Mouse (Mus musculus) forebrain, embryonic 16.5 days (tissue): ENCODE measurements around the gene Prkar1b. TPM values are rescaled to one million over a fixed set of nuclear protein-coding genes. Genes with fewer than 3 reads are reported as not detected.
A peak's percentile ranks its signal among the peaks of the same experiment; 100 is the strongest.

Source experiments
- ATAC-seq: fragments of 200-750 bp; cut with Nextera tagmentation; 2 replicates; pipeline ENCODE4 v1.8.0; 2017; ENCODE audit warnings: mild to moderate bottlenecking, moderate library complexity
- H3K27ac ChIP-seq: fragments of 300-500 bp; sonication (generic); 2 replicates; pipeline ENCODE4 v1.5.1; 2014; ENCODE audit warnings: low read length, control low read depth
- H3K27me3 ChIP-seq: fragments of 300-500 bp; sonication (generic); replicated peaks from 2 replicates; pipeline ENCODE4 v1.6.1; 2014; ENCODE audit warnings: low read length; ENCODE audit not compliant: control insufficient read depth, insufficient read depth
- H3K36me3 ChIP-seq: fragments of 300-500 bp; sonication (generic); 2 replicates; pipeline ENCODE4 v1.6.1; 2014; ENCODE audit not compliant: control insufficient read depth, insufficient read depth
- H3K4me1 ChIP-seq: fragments of 300-500 bp; sonication (generic); replicated peaks from 2 replicates; pipeline ENCODE4 v1.6.1; 2014; ENCODE audit warnings: low read length; ENCODE audit not compliant: control insufficient read depth, insufficient read depth
- H3K4me2 ChIP-seq: fragments of 300-500 bp; sonication (generic); 2 replicates; pipeline ENCODE4 v1.6.1; 2014; ENCODE audit warnings: mild to moderate bottlenecking, low read length, control low read depth
- H3K4me3 ChIP-seq: fragments of 300-500 bp; sonication (generic); replicated peaks from 2 replicates; pipeline ENCODE4 v1.5.1; 2014; ENCODE audit warnings: mild to moderate bottlenecking, low read length, control low read depth
- H3K9ac ChIP-seq: fragments of 300-500 bp; sonication (generic); replicated peaks from 2 replicates; pipeline ENCODE4 v1.6.1; 2014; ENCODE audit warnings: low read depth, low read length, control low read depth
- H3K9me3 ChIP-seq: fragments of 300-500 bp; sonication (generic); 2 replicates; pipeline ENCODE4 v1.6.1; 2016; ENCODE audit warnings: low read length; ENCODE audit not compliant: control insufficient read depth
- WGBS: fragments of 180-500 bp; shearing (Covaris S2); extraction: QIAGEN DNeasy Blood & Tissue Kit; methylation state at CpG from one replicate; pipeline ENCODE4 v1.1.7; 2014; 5-methylcytosine and 5-hydroxymethylcytosine counted together
- polyA plus RNA-seq: library from polyadenylated mRNA; unstranded; fragments of >200 nt; fragmentation: Nextera tagmentation; extraction: Ambion mirVana; gene quantifications from 2 replicates; pipeline ENCODE4 v1.2.1, GENCODE M21; 2015

Gene Prkar1b
- polyA plus RNA-seq, 1 experiment from 2014 or later: 245 TPM

DNA sequence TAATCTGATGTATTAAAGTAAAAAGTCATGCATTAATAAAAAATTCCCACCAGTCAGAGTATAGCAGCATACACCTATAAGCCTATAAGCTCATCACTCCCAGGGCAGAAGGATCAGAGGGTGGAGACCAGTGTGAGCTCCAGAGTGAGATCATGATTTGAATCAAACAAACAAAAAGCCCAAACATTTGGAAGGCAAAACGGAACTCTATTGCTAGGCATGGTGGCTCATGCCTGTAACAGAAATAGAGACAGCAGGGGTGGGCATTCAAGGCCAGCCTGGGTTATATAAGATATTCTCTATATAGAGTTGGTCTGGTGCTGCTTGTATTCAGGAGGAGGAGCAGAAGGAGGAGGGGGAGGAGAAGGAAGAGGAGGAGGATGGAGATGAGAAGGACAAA lies 13.5 kb downstream of the Prkar1b start:
- no peaks in the 10 kb centered on the region for H3K9me3 ChIP-seq
- H3K4me3 ChIP-seq: no peak overlapping the region
- no peaks in the 10 kb centered on the region for H3K36me3 ChIP-seq
- no peaks in the 10 kb centered on the region for H3K27me3 ChIP-seq
- no peak overlapping the region for H3K9ac ChIP-seq
- 63% methylated on average over 1 of the region's 1 CpGs for WGBS
- peaks cover 22% of the 10 kb centered on the region for H3K4me1 ChIP-seq
- no peak for ATAC-seq
- H3K27ac ChIP-seq: no peak overlapping the region
- no peak overlapping the region for H3K4me2 ChIP-seq

DNA sequence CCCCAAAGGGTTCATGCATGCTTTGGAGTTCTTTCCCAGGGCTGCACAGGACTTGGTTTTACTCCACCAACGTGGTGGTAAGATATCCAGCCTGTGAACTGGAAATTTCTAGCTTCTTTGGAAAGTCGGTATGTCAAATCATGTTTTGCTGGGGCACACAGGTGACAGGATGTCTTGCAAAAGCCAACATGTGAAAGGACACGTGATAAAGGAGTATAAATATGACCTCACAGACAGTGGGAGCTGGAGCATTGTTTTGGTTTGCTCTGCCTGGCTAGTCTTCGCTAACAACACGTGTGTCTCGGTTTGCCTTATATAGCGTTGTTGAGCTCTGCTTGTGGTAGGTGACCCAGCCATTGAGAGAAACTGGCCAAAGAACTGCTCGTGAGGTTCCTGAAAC lies 15.3 kb downstream of the Prkar1b start:
- Histone ChIP-seq H3K4me3 (no peak overlapping the region), H3K27ac (no peak overlapping the region), H3K4me1 (peaks cover 21% of the 10 kb centered on the region), H3K9ac (no peak overlapping the region), H3K9me3 (no peaks in the 10 kb centered on the region), H3K36me3 (no peaks in the 10 kb centered on the region), H3K4me2 (no peak overlapping the region), H3K27me3 (no peaks in the 10 kb centered on the region)
- 81% methylated on average over 8 of the region's 8 CpGs for WGBS
- no peak for ATAC-seq

DNA sequence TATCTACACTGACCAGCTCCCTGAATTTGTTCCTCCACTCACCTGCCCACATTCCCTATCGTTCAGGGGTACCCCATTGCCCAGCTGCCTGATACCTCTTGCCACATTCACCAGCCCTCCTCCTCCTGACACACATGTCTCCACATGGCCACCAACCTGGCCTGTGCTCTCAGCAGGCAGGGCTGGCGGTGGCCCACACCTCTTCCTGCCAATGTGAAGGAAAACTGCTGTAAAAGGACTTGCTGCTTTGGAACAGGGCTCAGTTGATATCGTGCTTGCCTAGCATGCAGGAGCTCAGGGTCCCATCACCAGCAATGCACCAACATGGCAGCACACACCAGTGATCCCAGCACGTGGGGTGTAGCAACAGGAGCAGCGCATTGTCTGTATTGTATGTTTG lies 19.4 kb downstream of the Prkar1b start:
- no peak for ATAC-seq
- Histone ChIP-seq H3K4me3 (no peak overlapping the region), H3K4me2 (peak overlapping the region; percentile 74), H3K4me1 (peaks cover 19% of the 10 kb centered on the region), H3K36me3 (0 out of 2 replicates have a peak, but pooled peaks cover 3% of the 10 kb centered on the region), H3K9ac (no peak overlapping the region; the same call in 1 of the 2 replicates), H3K27me3 (no peaks in the 10 kb centered on the region), H3K9me3 (no peaks in the 10 kb centered on the region), H3K27ac (no peak overlapping the region)
- WGBS: 75% methylated on average over 5 of the region's 5 CpGs

DNA sequence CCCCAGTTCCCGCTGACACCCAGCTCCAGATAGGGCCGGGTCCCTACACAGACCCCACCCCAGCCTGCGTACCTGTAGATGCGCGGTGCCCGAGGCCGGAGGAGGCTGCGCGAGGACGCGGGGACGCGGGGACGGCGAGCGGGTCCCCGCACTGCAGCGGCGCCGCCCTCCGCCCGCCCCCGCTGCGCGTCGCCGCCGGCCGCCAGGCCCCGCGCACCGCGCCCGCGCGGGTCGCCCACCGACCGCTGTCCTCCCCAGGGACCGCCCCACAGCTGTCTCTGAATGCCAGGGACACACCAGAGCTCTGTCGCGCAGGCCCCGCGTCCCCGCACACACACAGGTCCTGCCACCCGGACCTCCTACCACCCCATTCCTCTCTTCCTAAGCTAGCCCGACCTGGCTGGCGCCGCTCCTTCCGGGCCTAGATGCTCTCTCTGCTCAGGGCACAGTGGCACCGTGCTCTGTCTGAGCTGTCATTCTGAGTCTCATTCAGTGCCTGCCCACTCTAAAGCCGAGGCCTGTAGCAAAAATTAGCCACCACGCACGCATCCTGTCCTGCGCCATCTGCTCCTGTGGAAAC lies 20.1 kb downstream of the Prkar1b start:
- H3K9me3 ChIP-seq: no peaks in the 10 kb centered on the region
- H3K9ac ChIP-seq: peak overlapping the region; percentile 77
- H3K27ac ChIP-seq: peak overlapping the region; percentile 43
- ATAC-seq: peak; percentile 85
- WGBS: 2% methylated on average over 39 of the region's 55 CpGs
- H3K36me3 ChIP-seq: 0 out of 2 replicates have a peak, but pooled peaks cover 3% of the 10 kb centered on the region
- H3K27me3 ChIP-seq: no peaks in the 10 kb centered on the region
- H3K4me2 ChIP-seq: peak overlapping the region; percentile 74
- H3K4me3 ChIP-seq: peak overlapping the region; percentile 60
- H3K4me1 ChIP-seq: peaks cover 19% of the 10 kb centered on the region

DNA sequence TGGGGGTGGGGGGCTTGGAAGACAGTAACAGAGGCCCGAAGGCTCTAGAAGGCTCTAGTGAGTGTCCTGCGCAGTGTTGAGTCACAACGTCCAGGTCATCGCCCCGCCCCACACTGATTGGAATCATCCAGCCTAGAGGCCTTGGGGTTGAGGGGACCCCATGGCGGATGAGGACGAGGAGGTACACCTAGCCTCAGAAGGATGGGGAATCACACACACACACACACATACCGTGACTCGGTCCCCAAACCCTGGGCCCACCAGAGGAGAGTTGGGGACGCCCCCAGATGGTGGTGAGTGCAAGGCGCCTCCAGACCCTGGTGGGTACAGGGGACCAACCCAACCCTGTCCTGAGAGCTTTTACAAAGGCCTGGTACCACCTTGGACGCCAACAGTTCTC lies 20.7 kb downstream of the Prkar1b start:
- H3K36me3 ChIP-seq: 0 out of 2 replicates have a peak, but pooled peaks cover 3% of the 10 kb centered on the region
- peak overlapping the region; percentile 60 for H3K4me3 ChIP-seq
- no peaks in the 10 kb centered on the region for H3K27me3 ChIP-seq
- 8% methylated on average over 12 of the region's 12 CpGs for WGBS
- peak overlapping the region; percentile 24; the same call in 1 of the 2 replicates for H3K27ac ChIP-seq
- no peaks in the 10 kb centered on the region for H3K9me3 ChIP-seq
- peak overlapping the region; percentile 77 for H3K9ac ChIP-seq
- peaks cover 19% of the 10 kb centered on the region for H3K4me1 ChIP-seq
- peak; percentile 68 for ATAC-seq
- H3K4me2 ChIP-seq: peak overlapping the region; percentile 74

DNA sequence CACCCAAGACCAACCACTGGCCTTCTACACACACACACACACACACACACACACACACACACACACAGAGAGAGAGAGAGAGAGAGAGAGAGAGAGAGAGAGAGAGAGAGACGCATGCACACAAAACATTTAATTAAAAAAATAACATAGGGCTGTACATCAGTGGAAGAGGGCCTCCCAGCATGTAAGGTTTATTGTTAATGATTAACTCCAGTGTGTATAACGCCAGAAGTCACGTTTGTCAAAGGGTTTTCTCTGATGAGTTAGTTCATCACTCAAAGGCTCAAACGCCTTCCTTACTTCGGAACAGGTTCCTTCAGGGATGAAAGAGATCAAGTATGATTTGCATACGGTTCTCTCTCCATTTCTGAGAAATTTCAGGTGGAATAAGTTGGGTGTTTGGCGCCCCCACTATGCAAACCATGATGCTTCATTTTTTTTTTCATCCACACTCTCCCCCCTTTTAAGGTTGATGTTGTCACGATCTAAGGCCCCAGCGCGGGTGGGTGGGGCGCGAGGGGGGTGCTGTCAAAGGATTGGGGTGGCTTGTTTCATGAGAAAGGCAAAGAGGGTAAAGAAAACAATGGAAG lies 21.2 kb downstream of the Prkar1b start:
- H3K4me3 ChIP-seq: peak overlapping the region; percentile 60
- ATAC-seq: no peak
- WGBS: 28% methylated on average over 12 of the region's 12 CpGs
- peak overlapping the region; percentile 77 for H3K9ac ChIP-seq
- peaks cover 19% of the 10 kb centered on the region for H3K4me1 ChIP-seq
- H3K27ac ChIP-seq: 0 out of 2 replicates have a peak overlapping the region, but pooled peaks have one; percentile 24
- peak overlapping the region; percentile 74 for H3K4me2 ChIP-seq
- 0 out of 2 replicates have a peak, but pooled peaks cover 3% of the 10 kb centered on the region for H3K36me3 ChIP-seq
- H3K9me3 ChIP-seq: no peaks in the 10 kb centered on the region
- H3K27me3 ChIP-seq: no peaks in the 10 kb centered on the region

DNA sequence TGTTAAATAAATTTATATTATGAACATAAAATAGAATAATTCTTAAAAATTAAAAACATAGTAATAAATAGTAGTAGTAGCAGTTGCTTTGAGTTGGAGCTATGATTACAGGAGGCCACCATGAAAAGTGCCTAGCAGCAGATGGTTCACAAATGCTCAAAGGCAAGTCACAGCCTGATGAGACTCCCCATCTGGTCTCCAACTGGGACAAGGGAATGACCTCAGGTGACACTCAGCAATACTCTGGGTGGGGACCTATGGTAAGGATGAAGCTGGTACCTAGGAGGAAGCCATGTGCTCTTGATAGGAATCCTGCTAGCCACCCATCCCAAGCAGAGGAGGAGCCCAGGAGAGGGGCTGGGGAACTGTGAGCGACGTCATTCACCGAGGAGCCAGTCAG lies 24.1 kb downstream of the Prkar1b start:
- no peak overlapping the region for H3K4me3 ChIP-seq
- peaks cover 19% of the 10 kb centered on the region for H3K4me1 ChIP-seq
- WGBS: 71% methylated on average over 3 of the region's 3 CpGs
- ATAC-seq: no peak
- H3K27me3 ChIP-seq: no peaks in the 10 kb centered on the region
- H3K9ac ChIP-seq: no peak overlapping the region
- H3K4me2 ChIP-seq: no peak overlapping the region
- 0 out of 2 replicates have a peak, but pooled peaks cover 2% of the 10 kb centered on the region for H3K9me3 ChIP-seq
- no peak overlapping the region for H3K27ac ChIP-seq
- H3K36me3 ChIP-seq: peaks cover 9% of the 10 kb centered on the region; the same call in 1 of the 2 replicates

DNA sequence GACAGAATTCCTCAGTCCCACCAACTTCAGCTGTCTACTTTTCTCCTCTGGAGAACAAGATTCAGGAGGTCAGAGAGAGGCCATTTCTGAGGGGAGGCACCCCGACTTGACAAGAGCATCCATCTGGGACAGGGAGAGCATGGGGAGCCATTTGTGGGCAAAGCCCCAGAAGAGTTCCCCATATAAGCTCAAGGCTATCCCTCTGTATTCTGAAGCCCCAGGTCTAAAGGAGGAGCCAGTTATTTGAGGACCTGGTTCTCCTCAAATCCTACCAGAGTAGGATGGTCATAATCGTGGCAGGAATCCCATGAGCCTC lies 30.9 kb downstream of the Prkar1b start:
- ATAC-seq: no peak
- peaks cover 7% of the 10 kb centered on the region for H3K36me3 ChIP-seq
- WGBS: 74% methylated on average over 2 of the region's 2 CpGs
- no peak overlapping the region for H3K27ac ChIP-seq
- H3K4me2 ChIP-seq: no peak overlapping the region
- no peaks in the 10 kb centered on the region for H3K27me3 ChIP-seq
- 0 out of 2 replicates have a peak, but pooled peaks cover 2% of the 10 kb centered on the region for H3K9me3 ChIP-seq
- no peak overlapping the region for H3K4me3 ChIP-seq
- no peaks in the 10 kb centered on the region for H3K4me1 ChIP-seq
- no peak overlapping the region for H3K9ac ChIP-seq

DNA sequence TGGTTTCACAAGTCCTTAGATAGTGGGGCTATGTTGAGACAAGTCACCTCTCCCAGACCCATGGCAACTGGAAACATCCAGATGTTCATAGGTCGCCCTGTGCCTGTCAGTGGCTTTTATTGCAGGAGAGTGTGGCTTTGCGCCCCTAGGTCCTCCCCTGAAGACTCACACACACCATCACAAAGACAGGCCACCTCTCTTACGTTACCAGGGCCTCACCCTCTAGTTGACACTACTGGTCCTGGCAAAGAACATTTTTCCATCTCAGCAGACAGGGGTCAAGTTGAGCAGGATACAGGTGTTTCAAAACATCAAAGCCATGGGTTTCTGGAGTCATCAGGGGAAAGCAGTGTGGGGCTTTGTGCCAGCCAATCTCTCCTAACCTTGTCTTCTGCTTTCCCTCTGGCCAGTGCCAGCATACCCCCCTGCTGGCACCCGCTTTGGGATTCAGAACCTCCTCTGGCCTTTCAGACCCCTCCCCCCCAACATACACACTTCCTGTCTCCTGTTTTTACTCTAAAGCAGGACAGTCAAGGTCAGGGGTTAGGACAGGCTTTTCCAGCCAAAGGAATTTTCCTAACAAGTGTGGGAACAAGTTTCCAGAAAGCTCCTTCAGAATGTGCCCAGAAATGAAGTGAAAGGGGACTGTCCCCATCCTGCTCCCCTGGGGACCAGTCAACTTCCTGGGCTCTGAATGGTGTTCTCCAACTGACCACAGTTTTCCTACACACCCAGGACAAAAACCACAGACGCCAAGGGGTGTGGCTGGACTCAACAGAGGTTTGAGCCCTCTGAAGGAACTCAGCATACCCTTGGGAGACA lies 31.5 kb downstream of the Prkar1b start:
- no peak overlapping the region for H3K9ac ChIP-seq
- H3K4me2 ChIP-seq: no peak overlapping the region
- no peaks in the 10 kb centered on the region for H3K27me3 ChIP-seq
- H3K36me3 ChIP-seq: peaks cover 7% of the 10 kb centered on the region
- H3K4me3 ChIP-seq: no peak overlapping the region
- H3K9me3 ChIP-seq: 0 out of 2 replicates have a peak, but pooled peaks cover 2% of the 10 kb centered on the region
- 72% methylated on average over 5 of the region's 5 CpGs for WGBS
- H3K27ac ChIP-seq: no peak overlapping the region
- H3K4me1 ChIP-seq: no peaks in the 10 kb centered on the region
- ATAC-seq: no peak
